Mouse (Mus musculus): ENCODE data around the gene Tmcc2. TPM values are rescaled to one million over a fixed set of nuclear protein-coding genes. Genes with fewer than 3 reads are reported as not detected.

The Tmcc2 gene
- polyA plus RNA-seq, 1 experiment from 2014 or later: 17.7 TPM

DNA sequence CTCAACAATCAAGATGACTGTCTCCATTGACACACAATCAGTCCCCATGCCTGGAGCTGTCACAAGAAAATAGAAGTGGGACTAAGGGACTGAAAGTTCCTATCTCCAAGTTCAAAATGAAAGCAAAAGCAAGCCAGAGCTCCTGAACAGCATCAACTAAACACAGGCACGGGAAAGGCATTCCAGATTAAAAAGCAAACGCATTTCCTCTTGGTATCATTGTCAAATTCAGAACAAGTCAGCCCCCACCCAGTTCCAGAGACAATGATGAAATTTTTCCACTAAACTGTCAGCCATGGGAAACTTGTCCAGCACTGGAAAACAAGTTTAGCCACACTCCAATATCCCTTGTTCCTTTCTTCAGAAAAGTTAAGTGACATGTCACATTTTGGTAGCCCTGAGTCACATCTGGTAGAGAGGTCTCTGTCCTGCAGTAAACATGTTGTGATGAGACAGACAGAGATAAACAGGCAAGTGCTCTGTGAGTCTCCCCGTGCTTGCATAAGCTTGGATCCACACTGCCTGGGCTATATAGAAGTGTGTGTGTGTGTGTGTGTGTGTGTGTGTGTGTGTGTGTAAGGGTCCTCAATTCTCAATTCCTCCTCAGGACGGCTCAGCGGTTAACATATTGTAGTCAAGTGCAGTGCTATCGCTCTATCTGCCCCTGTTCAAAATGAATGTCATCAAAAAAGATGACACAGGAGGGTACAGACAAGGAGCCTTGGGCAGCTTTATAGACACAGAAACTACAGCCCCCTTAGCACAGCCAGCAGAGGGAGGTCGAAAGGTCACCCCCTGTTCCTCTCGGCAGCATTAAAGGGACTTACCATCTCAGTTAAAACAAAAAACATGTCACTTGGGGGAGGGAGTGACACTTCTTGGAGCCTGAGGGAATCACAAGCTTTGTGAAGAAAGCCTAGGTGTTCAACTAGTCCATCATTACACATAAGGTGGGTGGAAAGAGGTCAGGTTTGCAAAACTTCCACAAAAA lies 2.0 kb downstream of the Tmcc2 start:
- peak overlapping the region; percentile 87 for H3K4me3 ChIP-seq (replicated peaks)
- ATAC-seq (ENCODE audit: insufficient number of reproducible peaks, insufficient read depth, low FRiP score, low TSS enrichment, low read depth): no peak
- H3K4me2 ChIP-seq: peak overlapping the region; percentile 93
- peak overlapping the region; percentile 42 for H3K9ac ChIP-seq (replicated peaks)
- H3K27ac ChIP-seq: no peak overlapping the region
- peaks cover 49% of the 10 kb centered on the region for H3K4me1 ChIP-seq (replicated peaks)
- 0 out of 2 replicates have a peak, but pooled peaks cover 2% of the 10 kb centered on the region for H3K36me3 ChIP-seq
- H3K9me3 ChIP-seq: no peaks in the 10 kb centered on the region
- no peaks in the 10 kb centered on the region for H3K27me3 ChIP-seq
- 59% methylated on average over 8 of the region's 8 CpGs for WGBS

- no peaks in the 10 kb centered on the region for H3K27me3 ChIP-seq
- peaks cover 49% of the 10 kb centered on the region for H3K4me1 ChIP-seq (replicated peaks)
- H3K4me3 ChIP-seq (replicated peaks): no peak overlapping the region
- H3K27ac ChIP-seq: peak overlapping the region; percentile 18; the same call in 1 of the 2 replicates
- H3K4me2 ChIP-seq: peak overlapping the region; percentile 25; the same call in 1 of the 2 replicates
- H3K9ac ChIP-seq (replicated peaks): no peak overlapping the region
- H3K9me3 ChIP-seq: no peaks in the 10 kb centered on the region
- no peak for ATAC-seq (ENCODE audit: insufficient number of reproducible peaks, insufficient read depth, low FRiP score, low TSS enrichment, low read depth)
- H3K36me3 ChIP-seq: 0 out of 2 replicates have a peak, but pooled peaks cover 5% of the 10 kb centered on the region
- WGBS: 34% methylated on average over 4 of the region's 4 CpGs
Observed at GRCm38 (mm10) chr1:132387943-132388342, 3.1 kb downstream of the Tmcc2 start.

GRCm38 (mm10) chr1:132386266-132386665 lies 4.8 kb downstream of the Tmcc2 start:
- H3K4me3 ChIP-seq (replicated peaks): no peak overlapping the region
- H3K9me3 ChIP-seq: no peaks in the 10 kb centered on the region
- no peak for ATAC-seq (ENCODE audit: insufficient number of reproducible peaks, insufficient read depth, low FRiP score, low TSS enrichment, low read depth)
- WGBS: 85% methylated on average over 4 of the region's 4 CpGs
- peaks cover 6% of the 10 kb centered on the region for H3K36me3 ChIP-seq
- no peak overlapping the region for H3K9ac ChIP-seq (replicated peaks)
- H3K27me3 ChIP-seq: no peaks in the 10 kb centered on the region
- peaks cover 49% of the 10 kb centered on the region for H3K4me1 ChIP-seq (replicated peaks)
- H3K27ac ChIP-seq: no peak overlapping the region
- no peak overlapping the region for H3K4me2 ChIP-seq

GRCm38 (mm10) chr1:132385711-132386110 lies 5.4 kb downstream of the Tmcc2 start:
- H3K36me3 ChIP-seq: peaks cover 12% of the 10 kb centered on the region
- H3K27ac ChIP-seq: no peak overlapping the region
- no peak overlapping the region for H3K9ac ChIP-seq (replicated peaks)
- H3K4me1 ChIP-seq (replicated peaks): peaks cover 49% of the 10 kb centered on the region
- no peaks in the 10 kb centered on the region for H3K27me3 ChIP-seq
- no peak overlapping the region for H3K4me3 ChIP-seq (replicated peaks)
- ATAC-seq (ENCODE audit: insufficient number of reproducible peaks, insufficient read depth, low FRiP score, low TSS enrichment, low read depth): no peak
- no peaks in the 10 kb centered on the region for H3K9me3 ChIP-seq
- WGBS: 71% methylated on average over 4 of the region's 4 CpGs
- H3K4me2 ChIP-seq: no peak overlapping the region

GRCm38 (mm10) chr1:132385266-132385665 lies 5.8 kb downstream of the Tmcc2 start:
- Histone ChIP-seq H3K4me3 (replicated peaks) (no peak overlapping the region), H3K36me3 (peaks cover 16% of the 10 kb centered on the region), H3K27ac (no peak overlapping the region), H3K4me2 (0 out of 2 replicates have a peak overlapping the region, but pooled peaks have one; percentile 8), H3K4me1 (replicated peaks) (peaks cover 45% of the 10 kb centered on the region), H3K9ac (replicated peaks) (no peak overlapping the region), H3K9me3 (no peaks in the 10 kb centered on the region), H3K27me3 (no peaks in the 10 kb centered on the region)
- ATAC-seq (ENCODE audit: insufficient number of reproducible peaks, insufficient read depth, low FRiP score, low TSS enrichment, low read depth): no peak
- WGBS: 50% methylated on average over 14 of the region's 14 CpGs

GRCm38 (mm10) chr1:132384001-132384554 lies 7.0 kb downstream of the Tmcc2 start:
- Histone ChIP-seq H3K27ac (no peak overlapping the region), H3K4me3 (replicated peaks) (no peak overlapping the region), H3K4me2 (no peak overlapping the region), H3K9ac (replicated peaks) (no peak overlapping the region), H3K27me3 (no peaks in the 10 kb centered on the region), H3K9me3 (no peaks in the 10 kb centered on the region), H3K36me3 (peaks cover 28% of the 10 kb centered on the region), H3K4me1 (replicated peaks) (peaks cover 33% of the 10 kb centered on the region)
- WGBS: 95% methylated on average over 8 of the region's 8 CpGs
- ATAC-seq (ENCODE audit: insufficient number of reproducible peaks, insufficient read depth, low FRiP score, low TSS enrichment, low read depth): no peak

DNA sequence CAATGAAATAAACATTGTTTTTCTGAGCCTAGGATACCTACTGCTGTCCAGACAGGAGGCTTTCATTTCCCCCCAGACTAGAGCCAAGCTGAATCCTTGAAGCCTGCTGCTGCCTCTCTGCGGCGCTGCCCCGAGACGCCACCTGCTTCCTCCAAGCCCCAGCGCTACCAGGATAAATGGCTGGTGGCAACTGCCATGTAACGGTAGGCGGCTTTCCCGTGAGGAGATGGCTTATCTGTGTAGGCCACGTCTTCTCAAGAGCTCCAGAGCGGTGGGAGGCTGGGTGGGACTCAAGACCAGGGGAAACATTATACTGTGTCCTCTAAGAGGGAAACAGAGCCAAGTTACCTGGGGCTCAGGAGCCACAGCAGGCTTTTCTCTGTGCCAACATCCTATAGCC lies 9.2 kb downstream of the Tmcc2 start:
- Histone ChIP-seq H3K4me3 (replicated peaks) (no peak overlapping the region), H3K4me2 (no peak overlapping the region), H3K4me1 (replicated peaks) (peaks cover 26% of the 10 kb centered on the region), H3K27ac (no peak overlapping the region), H3K27me3 (no peaks in the 10 kb centered on the region), H3K9ac (replicated peaks) (no peak overlapping the region), H3K9me3 (no peaks in the 10 kb centered on the region), H3K36me3 (peaks cover 46% of the 10 kb centered on the region)
- ATAC-seq (ENCODE audit: insufficient number of reproducible peaks, insufficient read depth, low FRiP score, low TSS enrichment, low read depth): no peak
- 77% methylated on average over 10 of the region's 10 CpGs for WGBS

- Histone ChIP-seq H3K9me3 (no peaks in the 10 kb centered on the region), H3K4me3 (replicated peaks) (no peak overlapping the region), H3K27me3 (no peaks in the 10 kb centered on the region), H3K9ac (replicated peaks) (no peak overlapping the region), H3K27ac (no peak overlapping the region), H3K4me2 (no peak overlapping the region), H3K4me1 (replicated peaks) (peaks cover 32% of the 10 kb centered on the region), H3K36me3 (peaks cover 46% of the 10 kb centered on the region)
- ATAC-seq (ENCODE audit: insufficient number of reproducible peaks, insufficient read depth, low FRiP score, low TSS enrichment, low read depth): no peak
- 85% methylated on average over 27 of the region's 27 CpGs for WGBS
Observed at GRCm38 (mm10) chr1:132380550-132381100, 10.5 kb downstream of the Tmcc2 start.

DNA sequence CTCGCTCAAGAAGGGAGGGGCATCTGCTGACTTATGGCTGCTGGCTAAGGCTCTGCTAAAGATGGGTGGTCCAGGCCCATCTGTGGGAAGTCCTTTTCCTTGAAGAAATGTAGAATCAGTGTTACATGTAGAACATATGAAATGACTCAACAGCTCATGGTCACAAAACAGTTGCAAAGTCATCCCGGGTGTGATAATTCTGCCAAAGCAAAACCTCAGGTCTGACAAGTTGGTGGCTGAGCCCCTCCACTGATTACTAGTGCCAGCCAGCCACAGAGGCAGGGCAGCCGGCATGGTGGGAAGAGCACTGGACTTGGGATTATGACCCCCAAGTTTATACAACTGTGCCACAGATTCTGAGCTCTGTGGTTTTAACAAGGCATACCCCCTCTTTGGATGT lies 13.3 kb downstream of the Tmcc2 start:
- H3K27me3 ChIP-seq: no peaks in the 10 kb centered on the region
- H3K36me3 ChIP-seq: peaks cover 57% of the 10 kb centered on the region
- WGBS: 86% methylated on average over 3 of the region's 3 CpGs
- no peaks in the 10 kb centered on the region for H3K9me3 ChIP-seq
- no peak overlapping the region for H3K27ac ChIP-seq
- H3K4me3 ChIP-seq (replicated peaks): no peak overlapping the region
- no peak overlapping the region for H3K9ac ChIP-seq (replicated peaks)
- peaks cover 38% of the 10 kb centered on the region for H3K4me1 ChIP-seq (replicated peaks)
- no peak for ATAC-seq (ENCODE audit: insufficient number of reproducible peaks, insufficient read depth, low FRiP score, low TSS enrichment, low read depth)
- H3K4me2 ChIP-seq: no peak overlapping the region

DNA sequence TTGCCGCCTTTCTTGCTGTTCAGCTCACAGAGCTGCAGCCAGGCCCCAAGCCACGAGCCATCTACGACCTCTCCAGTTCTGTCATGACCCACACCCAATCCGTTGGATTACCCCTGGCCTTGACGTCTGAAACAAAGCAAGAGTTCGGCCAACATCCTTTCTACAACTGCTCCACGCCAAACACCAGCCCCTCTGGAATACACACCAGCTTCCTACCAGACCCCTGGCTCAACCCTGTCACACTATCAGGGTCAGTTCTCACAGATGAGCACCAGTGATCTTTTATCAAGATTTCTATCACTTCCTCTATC lies 14.1 kb downstream of the Tmcc2 start:
- Histone ChIP-seq H3K9ac (replicated peaks) (no peak overlapping the region), H3K27ac (0 out of 2 replicates have a peak overlapping the region, but pooled peaks have one; percentile 51), H3K36me3 (peaks cover 62% of the 10 kb centered on the region), H3K4me3 (replicated peaks) (no peak overlapping the region), H3K27me3 (no peaks in the 10 kb centered on the region), H3K4me1 (replicated peaks) (peaks cover 38% of the 10 kb centered on the region), H3K9me3 (no peaks in the 10 kb centered on the region), H3K4me2 (no peak overlapping the region)
- ATAC-seq (ENCODE audit: insufficient number of reproducible peaks, insufficient read depth, low FRiP score, low TSS enrichment, low read depth): no peak
- 57% methylated on average over 7 of the region's 7 CpGs for WGBS
